In the genomic region with DNA sequence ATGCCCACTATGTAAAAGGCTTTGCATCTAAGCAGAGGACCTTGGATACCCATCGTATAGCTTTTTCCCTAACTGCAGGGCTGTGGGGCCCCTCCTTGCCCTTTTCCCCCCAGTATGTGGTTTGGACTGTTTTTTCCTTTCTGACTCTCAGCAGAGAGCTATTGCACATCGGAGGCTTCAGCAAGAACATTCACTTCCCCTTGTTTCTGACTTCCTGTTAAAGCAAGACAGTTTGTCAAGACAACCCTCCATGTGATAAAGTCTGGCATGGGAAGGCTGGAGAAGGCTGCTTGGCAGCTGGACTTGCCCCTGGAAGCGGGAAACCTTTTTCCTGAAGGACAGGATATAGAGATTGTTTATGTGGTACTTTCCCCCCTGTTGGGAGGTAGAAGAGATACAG, we compare ENCODE assay signal across 9 mouse cellular contexts. TPM values are rescaled to one million over a fixed set of nuclear protein-coding genes. Genes with fewer than 3 reads are reported as not detected.
DNase-seq lines count a peak whose midpoint lies in the region; ATAC-seq lines count a peak whose summit lies in the region.
"Had no signal": no experiment of that assay in that cellular context is flagged by ENCODE, and none has a peak within 500 bp of the region (broad histone marks: within the 10 kb centered on the region; RNA-seq: fewer than 3 reads in every experiment).

No protein-coding gene starts in this region.

- no peak for ATAC-seq in forebrain, embryonic 14.5 days
- no peak for ATAC-seq in forebrain, embryonic 11.5 days (replicated peaks; ENCODE audit: low FRiP score)

- DNase-seq in gastrocnemius, postnatal 25 days, result peak; percentile 9
- no peak for DNase-seq in gastrocnemius, postnatal 36 days
- DNase-seq in heart, adult 18-20 months, result peak; percentile 26 to 67
- DNase-seq in kidney, postnatal 36 days, result peak; percentile 37 to 55
- peak; percentile 25 for DNase-seq in skeletal muscle tissue, adult 2 months (ENCODE audit: low read depth, low spot score)
- DNase-seq in forebrain, embryonic 14.5 days (ENCODE audit: low spot score), result no peak
- DNase-seq in midbrain, embryonic 10.5 days (ENCODE audit: low spot score), result no peak
- DNase-seq in forebrain, embryonic 11.5 days (ENCODE audit: low spot score), result no peak

- H3K36me3 ChIP-seq in forebrain, embryonic 14.5 days (ENCODE audit: control insufficient read depth, insufficient read depth, low read length), result peaks cover 48% of the 10 kb centered on the region
- H3K36me3 ChIP-seq in midbrain, embryonic 10.5 days, result peaks cover 79% of the 10 kb centered on the region
- H3K36me3 ChIP-seq in forebrain, embryonic 11.5 days (ENCODE audit: control insufficient read depth, insufficient read depth, low read length), result peaks cover 3% of the 10 kb centered on the region; the same call in 1 of the 2 replicates

- H3K27ac ChIP-seq in forebrain, embryonic 14.5 days (ENCODE audit: low read depth, low read length), result no peak overlapping the region
- H3K27ac ChIP-seq in midbrain, embryonic 10.5 days (replicated peaks), result no peak overlapping the region
- no peak overlapping the region for H3K27ac ChIP-seq in forebrain, embryonic 11.5 days (ENCODE audit: low read depth, low read length)

- H3K9me3 ChIP-seq in forebrain, embryonic 14.5 days (replicated peaks; ENCODE audit: control insufficient read depth, low read length), result no peaks in the 10 kb centered on the region
- H3K9me3 ChIP-seq in midbrain, embryonic 10.5 days (replicated peaks), result no peaks in the 10 kb centered on the region
- no peaks in the 10 kb centered on the region for H3K9me3 ChIP-seq in forebrain, embryonic 11.5 days (ENCODE audit: control insufficient read depth, low read length)

- no peak overlapping the region for H3K9ac ChIP-seq in forebrain, embryonic 14.5 days (ENCODE audit: low read length)
- no peak overlapping the region for H3K9ac ChIP-seq in forebrain, embryonic 11.5 days (ENCODE audit: low read length)

- H3K4me1 ChIP-seq in forebrain, embryonic 14.5 days (ENCODE audit: control insufficient read depth, insufficient read depth, low read length), result no peaks in the 10 kb centered on the region
- H3K4me1 ChIP-seq in midbrain, embryonic 10.5 days, result no peaks in the 10 kb centered on the region
- H3K4me1 ChIP-seq in forebrain, embryonic 11.5 days (replicated peaks; ENCODE audit: control insufficient read depth, insufficient read depth, low read length), result no peaks in the 10 kb centered on the region

- H3K27me3 ChIP-seq in forebrain, embryonic 14.5 days (replicated peaks; ENCODE audit: control insufficient read depth, insufficient read depth, low read length), result no peaks in the 10 kb centered on the region
- H3K27me3 ChIP-seq in midbrain, embryonic 10.5 days (ENCODE audit: low read depth, poor library complexity, severe bottlenecking), result no peaks in the 10 kb centered on the region
- H3K27me3 ChIP-seq in forebrain, embryonic 11.5 days (ENCODE audit: control insufficient read depth, insufficient read depth, low read length), result no peaks in the 10 kb centered on the region

- intact Hi-C loops in gastrocnemius, postnatal 36 days (cut with DNase I), result no loop called here

- WGBS in forebrain, embryonic 14.5 days, result 92% methylated on average over 3 of the region's 3 CpGs
- WGBS in midbrain, embryonic 10.5 days, result 90% methylated on average over 3 of the region's 3 CpGs
- 91% methylated on average over 3 of the region's 3 CpGs for WGBS in forebrain, embryonic 11.5 days

- H3K4me3 ChIP-seq in forebrain, embryonic 14.5 days (ENCODE audit: low read depth, low read length), result no peak overlapping the region
- H3K4me3 ChIP-seq in midbrain, embryonic 10.5 days, result no peak overlapping the region
- H3K4me3 ChIP-seq in forebrain, embryonic 11.5 days (ENCODE audit: low read depth, low read length), result no peak overlapping the region

- no peak overlapping the region for H3K4me2 ChIP-seq in forebrain, embryonic 14.5 days (ENCODE audit: low read length)
- H3K4me2 ChIP-seq in forebrain, embryonic 11.5 days (ENCODE audit: low read depth, low read length, severe bottlenecking), result no peak overlapping the region

RNA-seq across cellular contexts. Expression of a gene that starts 37.9 kb away (rescaled TPM):
- not detected for total RNA-seq in gastrocnemius, postnatal 25 days (2021)
- not detected for total RNA-seq in gastrocnemius, postnatal 36 days (2021)
- total RNA-seq in heart, adult 18-20 months (2021), result not detected
- not detected in 2 replicates for polyA plus RNA-seq in forebrain, embryonic 14.5 days (2014; fragmentation: Nextera tagmentation; extraction: Ambion mirVana)
- polyA plus RNA-seq in midbrain, embryonic 10.5 days (2016; fragmentation: Nextera tagmentation; extraction: Ambion mirVana), result 0.57 TPM in 1 of 2 replicates, not detected in the other
- polyA plus RNA-seq in forebrain, embryonic 11.5 days (2014; fragmentation: Nextera tagmentation; extraction: Ambion mirVana), result 1.2 TPM in 1 of 2 replicates, not detected in the other
- total RNA-seq: ES-E14 had no signal

RNA-seq across cellular contexts. Expression of a gene that starts 37.9 kb away (rescaled TPM):
- total RNA-seq in gastrocnemius, postnatal 25 days (2021), result 1 to 10 TPM; 1.9 to 3.3 TPM
- 1 to 10 TPM; 1.5 to 3.6 TPM for total RNA-seq in gastrocnemius, postnatal 36 days (2021)
- 10 to 100 TPM in 1 of 2 experiments, 1 to 10 TPM in 1; 3.5 to 12.3 TPM for total RNA-seq in heart, adult 18-20 months (2021)
- 223 and 240 TPM in 2 replicates for polyA plus RNA-seq in forebrain, embryonic 14.5 days (2014; fragmentation: Nextera tagmentation; extraction: Ambion mirVana)
- polyA plus RNA-seq in midbrain, embryonic 10.5 days (2016; fragmentation: Nextera tagmentation; extraction: Ambion mirVana), result 364 and 366 TPM in 2 replicates
- 309 and 337 TPM in 2 replicates for polyA plus RNA-seq in forebrain, embryonic 11.5 days (2014; fragmentation: Nextera tagmentation; extraction: Ambion mirVana)

RNA-seq across cellular contexts. Expression of a gene that starts 38.3 kb away (rescaled TPM):
- total RNA-seq in gastrocnemius, postnatal 25 days (2021), result 10 to 100 TPM; 18.5 to 20.8 TPM
- 10 to 100 TPM; 20.6 to 20.8 TPM for total RNA-seq in gastrocnemius, postnatal 36 days (2021)
- total RNA-seq in heart, adult 18-20 months (2021), result 10 to 100 TPM; 35.0 to 37.3 TPM
- 9.0 and 11.0 TPM in 2 replicates for polyA plus RNA-seq in forebrain, embryonic 14.5 days (2014; fragmentation: Nextera tagmentation; extraction: Ambion mirVana)
- polyA plus RNA-seq in midbrain, embryonic 10.5 days (2016; fragmentation: Nextera tagmentation; extraction: Ambion mirVana), result 20.6 and 21.9 TPM in 2 replicates
- 20.6 and 23.5 TPM in 2 replicates for polyA plus RNA-seq in forebrain, embryonic 11.5 days (2014; fragmentation: Nextera tagmentation; extraction: Ambion mirVana)

RNA-seq across cellular contexts. Expression of a gene that starts 56.9 kb away (rescaled TPM):
- 10 to 100 TPM; 42.1 to 44.3 TPM for total RNA-seq in gastrocnemius, postnatal 25 days (2021)
- 10 to 100 TPM; 37.6 to 42.7 TPM for total RNA-seq in gastrocnemius, postnatal 36 days (2021)
- 10 to 100 TPM; 65.6 to 68.9 TPM for total RNA-seq in heart, adult 18-20 months (2021)
- 5.7 and 7.0 TPM in 2 replicates for polyA plus RNA-seq in forebrain, embryonic 14.5 days (2014; fragmentation: Nextera tagmentation; extraction: Ambion mirVana)
- polyA plus RNA-seq in midbrain, embryonic 10.5 days (2016; fragmentation: Nextera tagmentation; extraction: Ambion mirVana), result 13.7 and 14.1 TPM in 2 replicates
- 8.8 and 9.9 TPM in 2 replicates for polyA plus RNA-seq in forebrain, embryonic 11.5 days (2014; fragmentation: Nextera tagmentation; extraction: Ambion mirVana)

Comparison
In these comparisons a context has a peak if more than half of its experiments do, and no peak if none do; other contexts are left out.
1. DNase-seq: peak in gastrocnemius, postnatal 25 days (single experiment), heart, adult 18-20 months (2 of 2), kidney, postnatal 36 days (2 of 2) and skeletal muscle tissue, adult 2 months (single experiment); none in gastrocnemius, postnatal 36 days (0 of 2), forebrain, embryonic 14.5 days (single experiment), midbrain, embryonic 10.5 days (single experiment) and forebrain, embryonic 11.5 days (single experiment).